Mouse (Mus musculus) T-helper 1 cell (primary cell): ENCODE data around the gene Rab5c.

Experiments used
- in situ Hi-C: fragments of 300-600 bp; cut with MboI, MseI; formaldehyde crosslinking; loops from one replicate; pipeline ENCODE4 v1.15.1; 2025; ENCODE audit warnings: high pct_unique_total_duplicates

Rab5c gene

DNA sequence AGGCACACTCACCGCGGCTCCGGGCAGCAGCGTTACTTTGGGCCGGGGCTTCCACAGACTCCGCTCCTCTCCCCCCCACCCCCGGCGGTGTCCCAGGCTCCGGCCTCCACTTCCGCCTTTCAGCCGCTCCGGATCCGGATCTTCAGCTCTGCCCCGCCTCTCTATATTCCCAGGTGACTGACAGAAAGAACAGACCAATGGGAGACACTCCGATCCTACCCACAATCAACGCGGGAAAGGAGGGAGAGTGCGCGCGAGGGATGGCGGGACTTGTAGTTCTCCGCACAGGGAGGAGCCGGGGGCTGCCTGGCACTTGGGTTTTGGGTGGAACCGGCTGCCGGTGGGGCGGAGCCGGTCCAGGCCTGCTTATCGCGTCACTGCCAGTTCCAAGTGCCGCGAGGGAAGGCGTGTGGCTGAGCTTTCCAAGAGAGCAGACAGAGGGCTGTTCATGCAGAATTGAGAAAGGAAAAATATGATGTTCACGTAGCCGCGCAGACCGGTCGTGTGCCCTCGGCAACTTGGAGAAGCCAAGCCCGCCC, at the start of gene Rab5c:
TSS of gene Rab5c (minus strand) at position 150 of the 539 bp plus-strand sequence.
- in situ Hi-C loops: no loop called here

DNA sequence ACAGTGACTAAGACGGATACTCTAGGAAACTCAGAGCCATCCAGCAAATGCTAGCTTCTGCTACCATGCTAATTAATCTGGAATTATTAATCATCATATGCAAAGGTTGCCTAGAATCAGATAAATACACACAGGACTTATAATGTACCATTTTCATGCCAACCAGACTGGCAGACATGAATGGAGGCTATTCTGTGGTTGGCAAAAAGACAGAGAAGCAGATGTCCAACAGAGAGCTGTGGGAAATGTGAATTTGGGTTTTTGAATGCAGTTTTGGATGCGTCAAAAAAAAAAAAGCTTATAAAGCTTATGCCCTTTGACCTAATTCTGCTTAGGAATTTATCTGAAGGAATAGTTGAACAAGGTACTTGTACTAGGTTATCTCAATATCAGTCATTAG, 47.8 kb upstream of the Rab5c start:
- in situ Hi-C loops: no loop called here

DNA sequence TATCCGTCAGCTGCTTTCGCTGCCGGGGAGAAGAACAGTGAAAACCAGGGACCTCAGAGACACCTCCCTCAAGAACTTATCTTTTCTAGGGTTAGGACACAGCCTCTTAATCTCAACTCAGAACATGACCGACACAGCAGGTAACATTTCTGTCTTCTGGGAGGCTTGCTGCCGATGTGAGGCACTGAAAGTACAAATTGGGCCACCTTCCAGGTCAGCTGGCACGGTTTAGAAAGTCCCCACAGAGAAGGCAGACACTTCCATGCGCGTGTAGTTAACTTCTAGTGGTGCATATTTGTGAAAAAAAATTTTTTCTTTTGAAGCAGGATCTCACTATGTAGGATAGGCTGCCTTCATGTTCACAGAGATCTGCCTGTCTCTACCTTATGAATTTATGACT, 46.3 kb upstream of the Rab5c start:
- in situ Hi-C loops: no loop called here

DNA sequence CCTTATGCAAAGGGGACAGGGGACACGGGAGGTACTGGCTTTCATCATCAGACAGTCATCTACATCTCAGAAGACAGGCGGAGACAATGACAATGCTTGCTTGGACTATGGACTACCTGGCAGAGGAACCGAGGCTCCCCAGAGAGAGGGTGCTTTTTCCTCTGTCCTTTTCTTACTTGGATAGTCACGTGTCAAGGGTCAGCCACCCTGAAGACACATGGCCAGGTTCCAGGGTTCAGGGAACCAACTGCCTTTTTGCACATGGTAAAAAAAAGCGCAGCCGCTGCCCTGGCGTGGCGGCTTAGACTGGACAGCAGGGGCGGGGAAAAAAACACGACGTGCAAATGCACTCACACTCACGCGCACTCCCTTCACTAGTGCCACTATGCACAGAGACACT, 44.6 kb upstream of the Rab5c start:
- in situ Hi-C loops: no loop called here

DNA sequence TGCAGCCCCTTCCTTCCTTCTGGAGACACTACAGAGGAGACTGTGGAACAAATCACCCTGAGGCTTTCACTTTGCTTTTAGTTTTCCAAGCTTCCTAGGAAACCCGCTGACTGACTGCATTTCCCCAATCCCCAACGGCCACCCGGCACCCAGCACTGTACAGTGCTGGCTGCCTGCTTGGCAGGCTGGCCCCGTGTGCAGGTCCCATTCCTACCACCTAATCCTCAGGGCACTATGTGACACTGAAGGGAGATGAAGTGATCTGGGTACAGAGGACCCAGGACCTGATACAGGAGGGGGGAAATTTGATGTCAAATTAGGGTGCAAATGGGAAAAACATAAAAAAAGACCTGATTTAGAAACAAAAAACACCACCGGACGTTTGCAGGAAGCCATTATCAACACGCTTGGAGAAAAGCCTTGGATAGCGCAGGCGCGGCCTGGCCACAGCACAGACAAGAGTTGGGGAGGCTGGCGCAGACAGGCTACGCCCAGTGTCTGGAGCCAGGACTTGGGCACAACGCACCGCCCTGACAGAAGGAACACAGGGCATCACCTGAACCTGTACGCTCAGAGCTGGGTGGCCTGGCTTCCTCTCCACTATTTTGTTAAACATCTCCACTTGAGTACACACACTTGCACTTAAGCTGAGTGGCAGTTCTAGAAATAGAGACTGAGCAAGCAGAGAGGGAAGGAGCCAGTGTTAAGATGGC, 43.9 kb upstream of the Rab5c start:
- in situ Hi-C loops: no loop called here

DNA sequence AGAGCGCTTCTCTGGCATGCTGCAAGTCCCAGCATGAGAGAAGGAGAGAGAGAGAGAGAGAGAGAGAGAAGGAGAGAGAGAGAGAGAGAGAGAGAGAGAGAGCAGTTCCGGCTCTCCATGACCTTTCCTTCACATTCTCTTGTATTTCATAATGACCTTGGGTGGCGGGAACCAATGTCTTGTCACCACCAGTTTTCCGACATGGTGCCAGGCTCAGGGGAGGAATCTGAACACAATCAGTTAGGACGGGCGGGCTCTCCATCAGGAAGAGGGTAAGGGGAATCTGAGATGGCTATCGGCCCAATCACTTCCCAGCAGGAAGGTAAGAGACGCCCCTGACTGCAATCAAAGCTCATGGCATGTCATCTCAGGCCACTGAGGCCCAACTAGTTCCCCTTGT, 42.2 kb upstream of the Rab5c start:
- in situ Hi-C loops: no loop called here

DNA sequence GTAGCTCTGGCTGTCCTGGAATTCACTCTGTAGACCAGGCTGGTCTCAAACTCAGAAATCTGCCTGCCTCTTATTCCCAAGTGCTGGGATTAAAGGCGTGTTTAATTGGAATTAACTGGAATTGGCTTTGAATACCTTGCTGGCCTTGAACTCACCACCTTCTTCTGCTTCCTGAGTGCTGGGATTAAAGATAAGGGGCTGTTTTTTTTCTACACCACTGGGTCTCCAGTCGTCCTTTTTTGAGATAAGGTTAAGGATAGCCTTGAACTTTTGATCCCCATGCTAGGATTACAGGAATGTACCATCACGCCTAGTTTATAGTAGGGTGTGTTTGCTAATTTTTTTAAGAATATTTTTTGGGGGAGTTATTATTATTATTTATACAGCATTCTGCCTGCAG, 40.1 kb upstream of the Rab5c start:
- in situ Hi-C loops: no loop called here

DNA sequence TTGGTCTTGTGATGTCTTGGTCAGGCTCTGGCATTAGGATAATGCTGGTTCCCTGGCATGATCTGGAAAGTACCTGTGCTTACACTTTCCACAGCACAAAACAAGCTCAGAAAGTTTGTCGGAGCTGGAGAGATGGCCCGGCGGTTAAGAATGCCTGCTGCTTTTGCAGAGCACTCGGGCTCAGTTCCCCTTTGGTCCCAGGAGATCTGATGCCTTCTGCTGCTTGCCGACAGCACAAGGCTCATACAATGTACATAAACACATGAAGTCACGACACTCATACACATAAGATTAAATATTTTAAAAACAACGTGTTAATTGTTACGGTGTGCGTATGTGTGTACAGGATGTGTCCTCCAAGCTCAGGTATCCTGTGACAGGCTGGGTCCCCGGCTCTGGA, 37.9 kb upstream of the Rab5c start:
- in situ Hi-C loops: no loop called here

DNA sequence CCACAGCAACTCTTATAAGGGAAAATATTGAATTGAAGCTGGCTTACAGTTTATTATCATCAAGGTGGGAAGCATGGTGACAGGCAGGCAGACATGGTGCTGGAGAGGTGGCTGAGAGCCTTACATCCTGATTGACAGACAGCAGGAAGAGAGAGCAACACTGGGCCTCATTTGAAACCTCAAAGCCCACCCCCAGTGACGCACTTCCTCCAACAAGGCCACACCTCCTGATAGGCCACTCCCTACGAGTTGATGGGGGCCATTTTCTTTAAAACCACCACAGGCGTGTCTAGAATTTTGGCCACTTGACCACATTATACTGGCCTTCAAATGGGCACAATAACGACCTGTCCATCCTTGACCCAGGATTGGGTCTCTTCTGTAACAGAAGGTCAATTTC, 36.2 kb upstream of the Rab5c start:
- in situ Hi-C loops: no loop called here

DNA sequence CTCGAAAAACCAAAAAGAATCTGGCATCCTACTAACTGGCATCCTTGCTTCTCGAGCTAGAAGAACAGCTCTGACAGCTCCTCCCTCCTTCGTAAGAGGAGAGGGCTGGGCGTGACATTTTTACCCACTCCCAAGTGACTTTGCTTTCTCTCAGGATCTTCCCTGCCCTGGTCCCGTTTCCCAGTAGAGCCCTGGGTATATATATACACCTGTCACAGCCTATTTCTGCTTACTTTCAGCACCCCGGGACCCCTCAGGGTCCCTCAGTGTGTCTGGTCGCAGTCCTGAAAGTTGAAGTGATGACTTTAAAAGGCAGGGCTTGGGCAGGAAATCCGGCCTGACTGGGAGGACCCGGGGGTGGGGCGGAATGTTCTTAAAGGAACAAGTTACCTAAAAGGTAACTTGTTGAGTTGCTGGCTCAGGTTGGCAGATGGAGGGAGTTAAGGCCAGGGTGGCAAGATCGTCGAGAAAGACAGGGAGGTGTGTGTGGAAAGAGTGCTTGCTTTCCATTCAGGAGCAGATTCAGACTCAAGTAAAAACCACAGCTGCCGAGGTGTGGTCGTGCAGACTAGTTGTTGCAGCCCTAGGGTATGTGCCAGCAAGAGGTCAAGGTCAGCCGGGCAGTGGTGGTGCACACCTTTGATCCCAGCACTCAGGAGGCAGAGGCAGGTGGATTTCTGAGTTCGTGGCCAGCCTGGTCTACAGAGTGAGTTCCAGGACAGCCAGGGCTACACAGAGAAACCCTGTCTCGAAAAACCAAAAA, 32.8 kb upstream of the Rab5c start, which contains the start of gene Ghdc:
TSS of gene Ghdc (minus strand) at position 312 of the 763 bp plus-strand sequence.
- in situ Hi-C loops: no loop called here

DNA sequence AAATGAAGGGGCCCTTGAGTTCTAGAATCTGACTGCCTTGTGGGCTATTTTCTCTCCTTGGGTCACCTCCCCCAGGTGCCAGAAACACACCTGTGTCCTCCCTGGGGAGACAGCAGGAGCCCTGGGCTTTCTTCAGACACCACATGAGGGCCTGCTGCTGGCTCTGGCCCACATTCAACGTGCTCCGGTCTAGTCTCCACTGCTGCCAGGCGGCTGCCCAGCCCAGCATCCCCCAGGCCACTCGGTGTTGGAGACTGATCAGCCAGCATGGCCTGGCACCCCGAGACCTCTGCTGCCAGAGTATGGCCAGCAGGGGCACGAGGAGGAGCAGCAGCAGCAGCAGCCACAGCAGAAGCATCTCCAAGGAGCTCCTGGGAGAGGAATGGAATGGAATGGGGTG, 32.0 kb upstream of the Rab5c start:
- in situ Hi-C loops: no loop called here

DNA sequence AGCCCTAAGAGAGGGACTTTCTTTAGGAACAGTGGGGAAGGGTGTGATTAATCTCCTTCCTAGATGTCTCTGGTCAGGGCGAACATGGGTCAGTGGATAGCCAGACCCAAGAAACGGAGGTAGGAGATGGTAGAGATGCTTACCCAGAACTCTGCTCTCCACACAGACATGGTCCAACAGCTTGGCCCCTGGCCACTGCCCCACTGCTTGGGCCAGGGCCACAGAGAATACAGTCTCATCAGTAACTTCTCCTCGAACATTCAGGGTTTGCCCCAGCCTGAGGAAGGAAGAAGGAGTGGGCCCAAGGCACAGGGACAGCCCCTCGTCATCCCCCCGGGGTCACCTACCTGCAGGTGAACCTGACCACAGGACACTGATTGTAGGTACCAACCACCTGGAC, 29.9 kb upstream of the Rab5c start:
- in situ Hi-C loops: no loop called here

DNA sequence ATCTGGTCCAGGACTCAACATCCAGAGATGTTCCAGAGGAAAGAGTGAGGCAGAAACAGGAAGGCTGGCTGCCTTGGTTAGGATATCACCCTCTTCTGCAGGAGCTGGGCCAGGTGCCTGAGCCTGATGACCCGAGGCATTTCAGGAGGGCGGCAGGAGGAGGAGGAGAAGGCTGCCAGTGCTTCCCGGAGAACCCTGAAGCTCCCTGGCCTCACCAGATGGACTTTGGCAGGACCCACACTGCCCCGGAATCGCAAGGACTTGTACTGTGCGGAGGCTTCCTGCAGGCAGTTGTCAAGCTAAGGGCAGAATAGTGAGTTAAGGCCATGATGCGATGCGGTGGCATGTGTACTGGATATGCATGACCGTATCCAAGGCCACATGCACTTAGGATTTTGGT, 28.7 kb upstream of the Rab5c start:
- in situ Hi-C loops: no loop called here

DNA sequence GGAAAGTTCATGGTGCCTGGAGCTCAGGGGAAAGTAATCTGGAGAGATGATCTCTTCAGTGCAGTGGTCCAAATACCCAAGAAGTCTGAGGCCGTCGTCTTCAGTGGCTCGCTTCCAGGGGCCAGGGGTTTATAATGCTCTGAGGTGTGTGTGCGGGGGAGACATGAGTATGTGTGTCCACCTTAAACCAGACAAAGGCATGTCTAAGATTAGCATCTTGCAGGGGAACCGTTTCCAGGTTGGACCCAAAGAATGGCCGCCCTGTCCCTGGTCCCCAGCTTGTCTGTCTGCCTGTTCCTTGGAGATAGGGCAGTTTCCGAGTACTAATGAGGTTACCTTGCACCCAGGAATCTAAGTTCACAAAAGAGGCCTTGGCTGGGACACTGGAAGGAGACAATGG, 24.8 kb upstream of the Rab5c start, which contains the start of gene Hcrt:
TSS of gene Hcrt (minus strand) at position 101 of the 400 bp plus-strand sequence.
- in situ Hi-C loops: no loop called here

DNA sequence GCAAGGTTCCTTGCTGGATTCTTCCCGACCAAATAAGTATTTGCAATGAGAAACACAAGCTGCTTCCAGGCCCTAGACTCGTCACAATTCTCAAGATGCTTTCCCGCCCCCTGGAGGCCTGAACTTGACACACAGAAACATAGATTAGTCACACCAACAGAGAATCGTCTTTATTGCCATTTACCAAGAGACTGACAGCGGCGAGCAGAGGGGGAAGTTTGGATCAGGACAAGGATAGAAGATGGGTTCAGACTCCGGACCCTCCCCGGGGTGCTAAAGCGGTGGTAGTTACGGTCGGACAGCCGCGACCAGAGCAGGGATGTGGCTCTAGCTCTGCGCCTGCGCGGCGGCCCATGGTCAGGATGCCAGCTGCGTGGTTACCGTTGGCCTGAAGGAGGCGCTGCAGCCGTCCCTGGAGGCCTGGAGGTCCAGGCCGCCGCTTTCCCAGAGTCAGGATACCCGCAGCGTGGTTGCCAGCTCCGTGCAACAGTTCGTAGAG, 23.6 kb upstream of the Rab5c start:
- in situ Hi-C loops: no loop called here

DNA sequence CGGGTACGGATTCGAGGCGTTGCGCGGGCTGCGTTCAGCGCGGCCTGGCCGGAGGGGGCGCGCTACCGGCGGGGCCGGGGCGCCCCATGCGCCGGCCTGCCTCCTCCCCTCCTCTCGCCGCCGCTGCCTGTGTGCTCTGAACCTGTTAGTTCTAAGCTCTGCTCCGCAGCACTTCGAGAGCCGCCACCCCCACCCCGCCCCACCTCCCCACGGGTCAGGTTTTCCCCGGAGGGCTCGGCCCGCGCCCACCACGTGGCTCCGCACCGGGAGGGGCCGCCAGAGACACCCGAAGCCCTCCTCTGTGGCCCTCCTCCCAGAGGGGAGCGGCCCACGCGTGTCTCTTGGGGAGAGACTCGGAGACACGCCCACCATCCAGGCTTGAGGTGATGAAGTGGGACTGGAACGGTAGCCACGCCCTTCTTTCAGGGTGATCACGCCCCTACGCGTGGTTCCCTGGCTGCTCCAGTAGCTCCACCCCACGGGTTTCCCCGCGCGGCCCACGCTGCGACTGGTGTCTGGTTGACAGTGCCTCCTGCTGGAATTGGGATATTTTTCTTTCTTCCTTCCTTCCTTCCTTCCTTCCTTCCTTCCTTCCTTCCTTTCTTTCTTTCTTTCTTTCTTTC, 21.7 kb upstream of the Rab5c start, which contains the start of gene Kcnh4:
TSS of gene Kcnh4 (minus strand) at position 332 of the 623 bp plus-strand sequence.
- in situ Hi-C loops: no loop called here

DNA sequence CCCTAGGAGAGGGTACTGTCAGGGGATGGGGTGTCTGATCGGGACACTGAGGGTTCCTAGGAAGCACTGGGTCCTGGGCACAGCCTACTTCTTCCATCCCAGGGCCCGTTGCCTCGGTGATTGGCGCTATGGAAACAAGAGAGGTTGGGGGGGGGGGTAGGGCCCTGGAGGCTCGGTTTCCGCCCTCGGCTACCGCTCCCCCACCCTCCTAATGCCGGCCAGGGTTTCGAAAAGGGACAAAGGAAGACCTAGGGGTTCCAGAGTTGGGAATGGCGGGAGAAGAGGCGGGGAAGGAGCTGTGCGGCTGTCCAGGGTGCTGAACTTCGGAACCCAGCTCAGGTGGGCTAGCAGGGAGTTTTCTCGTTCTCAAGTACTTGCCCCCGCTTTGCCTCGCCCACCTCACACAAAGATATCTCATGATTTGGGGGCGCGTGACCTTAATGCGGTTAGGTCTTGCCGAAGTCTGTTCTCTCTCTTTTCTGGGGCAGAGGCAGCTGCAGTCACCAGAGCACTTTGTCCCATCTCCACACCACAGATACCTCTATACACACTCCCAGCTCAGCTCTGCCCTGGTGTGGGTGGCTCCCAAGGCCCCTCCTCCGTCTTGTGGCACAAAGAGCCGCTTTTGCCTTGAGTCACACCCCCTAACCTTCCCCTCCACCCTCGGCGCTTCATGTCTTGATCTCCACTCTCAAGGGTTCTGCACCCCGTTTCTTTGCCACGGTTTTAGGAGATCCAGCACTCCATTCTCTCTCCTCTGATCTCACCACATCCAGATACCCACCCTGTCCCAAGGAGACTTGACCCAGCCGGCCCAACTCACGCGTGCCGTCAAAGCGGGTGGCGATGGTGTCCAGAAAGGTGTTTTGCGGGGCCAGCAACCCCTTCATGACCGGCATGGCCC, 20.9 kb upstream of the Rab5c start:
- in situ Hi-C loops: no loop called here

DNA sequence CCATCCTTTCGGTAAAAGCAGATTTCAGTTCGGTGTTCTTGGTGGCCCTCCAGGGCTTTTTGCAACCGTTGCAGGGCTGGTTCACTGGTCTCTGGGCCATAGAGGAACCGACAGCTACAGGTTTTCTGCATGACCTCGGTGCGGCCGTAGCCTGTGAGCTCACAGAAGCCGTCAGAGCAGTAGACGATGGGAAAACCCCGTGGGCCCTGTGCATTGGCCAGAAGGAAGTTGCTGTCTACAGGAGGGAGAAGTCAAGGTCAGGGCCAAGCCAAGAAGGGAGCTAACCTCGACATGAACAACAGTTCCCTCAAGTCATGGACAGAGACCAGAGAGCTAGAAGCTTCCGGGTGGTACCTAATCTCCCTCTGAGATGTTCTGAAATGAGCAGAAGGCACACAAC, 19.6 kb upstream of the Rab5c start:
- in situ Hi-C loops: no loop called here

DNA sequence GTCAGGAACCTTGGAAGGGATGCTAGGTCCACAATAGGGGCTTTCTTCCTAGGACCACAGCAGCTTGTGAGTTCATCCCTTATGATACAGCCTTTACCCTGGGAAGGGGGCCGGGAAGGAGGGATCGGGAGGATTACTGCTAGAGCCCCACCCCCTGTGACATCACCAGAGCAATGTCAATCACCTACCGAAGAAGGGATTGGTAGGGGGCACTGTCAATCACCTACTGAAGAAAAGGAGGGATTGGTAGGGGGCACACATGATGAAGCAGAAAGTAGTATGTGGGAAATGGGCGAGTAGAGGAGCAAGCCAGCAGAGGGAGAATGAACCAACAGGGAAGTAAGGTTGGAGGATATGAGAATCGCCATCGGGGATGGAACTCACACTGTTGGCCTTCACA, 18.5 kb upstream of the Rab5c start:
- in situ Hi-C loops: no loop called here

DNA sequence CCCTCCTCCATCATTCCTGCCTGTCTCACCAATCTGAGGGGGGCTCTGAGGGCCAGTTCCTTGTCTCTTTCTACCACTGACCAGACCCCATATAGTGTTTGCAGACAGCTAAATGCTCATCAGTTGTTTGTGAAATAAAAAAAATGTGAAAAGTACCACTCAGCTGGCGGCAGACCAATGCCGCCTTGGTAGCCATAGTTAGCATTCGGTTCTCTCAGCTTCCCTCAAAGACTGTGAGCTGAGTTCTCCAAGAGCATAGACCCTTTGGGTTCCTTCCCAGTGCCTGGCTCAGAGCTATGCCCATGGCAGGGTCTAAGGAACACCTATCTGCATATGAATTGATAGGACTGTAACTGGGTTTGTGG, 16.7 kb upstream of the Rab5c start:
- in situ Hi-C loops: no loop called here

DNA sequence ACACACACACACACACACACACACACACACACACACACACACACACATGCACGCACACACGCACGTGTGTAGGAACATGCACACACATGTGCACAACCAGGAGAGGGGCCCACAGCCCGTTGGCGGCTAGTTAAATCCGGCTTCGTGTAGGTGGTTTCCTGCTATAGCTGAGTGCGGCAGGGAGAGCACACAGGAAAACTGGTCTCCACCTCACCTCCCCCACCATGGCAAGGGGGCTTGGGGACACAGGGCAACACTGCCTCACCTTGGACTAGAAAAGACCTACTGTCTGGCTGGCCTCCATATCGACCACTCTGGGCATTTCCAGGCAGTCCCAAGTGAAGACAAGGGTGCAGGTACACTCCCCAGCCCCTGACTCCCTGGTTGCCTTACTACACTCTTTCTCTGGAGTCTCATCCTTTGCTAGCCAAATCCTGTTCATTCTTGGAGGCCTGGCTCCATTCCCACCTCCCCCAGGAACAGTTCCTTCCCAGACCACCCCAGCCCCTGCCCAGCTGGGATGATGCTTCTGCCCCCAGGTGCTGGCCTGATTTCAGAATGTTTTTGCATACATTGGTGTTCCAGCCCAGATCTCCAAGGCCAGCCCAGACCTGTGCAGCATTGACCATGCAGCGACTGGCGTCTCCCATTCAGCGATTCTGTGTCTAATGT, 16.1 kb upstream of the Rab5c start:
- in situ Hi-C loops: no loop called here
